ENCODE assay signal across 10 mouse cellular contexts in the genomic region with DNA sequence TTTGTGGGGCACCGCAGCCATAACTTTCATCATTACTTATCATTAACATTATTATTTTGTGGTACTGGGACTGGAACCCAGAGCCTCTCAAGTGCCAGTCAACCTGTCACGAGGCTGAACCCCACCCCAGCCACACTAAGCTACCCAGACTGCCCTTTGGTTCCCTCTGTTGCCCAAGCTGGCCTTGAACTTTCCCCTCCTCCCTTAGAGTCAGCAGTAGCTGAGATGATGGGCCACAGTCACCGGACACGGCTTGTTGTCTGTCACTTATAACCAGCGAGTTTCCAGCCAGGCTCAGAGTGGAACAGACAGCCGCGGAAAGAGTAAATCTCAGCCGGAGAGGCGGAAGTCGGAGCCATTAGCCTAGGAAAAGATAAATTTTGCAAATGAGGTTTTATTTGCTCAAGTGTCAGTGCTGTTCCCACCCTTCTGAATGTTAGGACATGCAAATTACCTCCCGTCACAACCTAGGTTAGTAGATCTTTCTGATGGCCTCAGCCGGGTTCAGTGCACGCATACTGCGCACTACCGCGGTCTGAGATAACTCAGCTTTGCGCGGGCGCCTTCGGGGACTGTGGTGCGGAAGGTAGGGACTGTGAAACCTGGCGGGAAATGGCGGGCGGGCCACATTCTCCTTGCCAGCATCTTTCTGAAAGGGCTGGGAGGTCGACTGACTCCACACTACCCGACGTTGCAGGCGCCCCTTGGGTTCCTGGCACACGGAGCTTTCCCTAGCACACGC.
DNase-seq lines count a peak whose midpoint lies in the region; ATAC-seq lines count a peak whose summit lies in the region.
"Had no signal": no experiment of that assay in that cellular context is flagged by ENCODE, and none has a peak within 500 bp of the region (broad histone marks: within the 10 kb centered on the region; RNA-seq: fewer than 3 reads in every experiment).

No protein-coding gene starts in this region.

- H3K9me3 ChIP-seq in hindbrain, embryonic 16.5 days (ENCODE audit: control insufficient read depth, low read length): no peaks in the 10 kb centered on the region
- H3K9me3 ChIP-seq in midbrain, embryonic 10.5 days (replicated peaks): peaks cover 14% of the 10 kb centered on the region

- peak overlapping the region; percentile 23 for H3K4me3 ChIP-seq in hindbrain, embryonic 16.5 days (ENCODE audit: low read length)
- peak overlapping the region; percentile 36 for H3K4me3 ChIP-seq in midbrain, embryonic 10.5 days
- H3K4me3 ChIP-seq: megakaryocyte, embryonic 14.5 days had no signal

- H3K4me2 ChIP-seq in hindbrain, embryonic 16.5 days (ENCODE audit: low read length): peak overlapping the region; percentile 43

- ATAC-seq in hindbrain, embryonic 16.5 days: no peak

- H3K36me3 ChIP-seq in hindbrain, embryonic 16.5 days (ENCODE audit: control insufficient read depth, insufficient read depth, low read length): no peaks in the 10 kb centered on the region
- H3K36me3 ChIP-seq in midbrain, embryonic 10.5 days: no peaks in the 10 kb centered on the region

- H3K9ac ChIP-seq in hindbrain, embryonic 16.5 days (ENCODE audit: low read depth, low read length): no peak overlapping the region; the same call in 1 of the 2 replicates

- 35% methylated on average over 30 of the region's 30 CpGs for WGBS in hindbrain, embryonic 16.5 days
- 40% methylated on average over 30 of the region's 30 CpGs for WGBS in midbrain, embryonic 10.5 days

- H3K27me3 ChIP-seq in hindbrain, embryonic 16.5 days (replicated peaks; ENCODE audit: control insufficient read depth, insufficient read depth, low read length): peaks cover 26% of the 10 kb centered on the region
- peaks cover 73% of the 10 kb centered on the region for H3K27me3 ChIP-seq in midbrain, embryonic 10.5 days (ENCODE audit: low read depth, poor library complexity, severe bottlenecking)

- H3K27ac ChIP-seq in hindbrain, embryonic 16.5 days (ENCODE audit: low read depth, low read length): no peak overlapping the region
- H3K27ac ChIP-seq in midbrain, embryonic 10.5 days (replicated peaks): no peak overlapping the region

- DNase-seq in embryo, embryonic 10 days (ENCODE audit: low spot score): peak; percentile 46
- no peak for DNase-seq in embryo, embryonic 9.5 days (ENCODE audit: extremely low spot score)
- peak; percentile 47 for DNase-seq in embryo, embryonic 11 days
- DNase-seq in midbrain, embryonic 10.5 days (ENCODE audit: low spot score): peak; percentile 31
- DNase-seq in adipocyte (ENCODE audit: low spot score): no peak
- DNase-seq in thymus, adult 18-20 months: no peak
- no peak for DNase-seq in left cerebral cortex, adult 18-20 months (ENCODE audit: low spot score in 2 of 2)
- DNase-seq: cerebellum, postnatal 10 days had no signal

- peaks cover 2% of the 10 kb centered on the region for H3K4me1 ChIP-seq in hindbrain, embryonic 16.5 days (ENCODE audit: control insufficient read depth, insufficient read depth, low read depth, low read length)
- peaks cover 29% of the 10 kb centered on the region for H3K4me1 ChIP-seq in midbrain, embryonic 10.5 days
- H3K4me1 ChIP-seq: megakaryocyte, embryonic 14.5 days had no signal

Comparison
In these comparisons a context has a peak if more than half of its experiments do, and no peak if none do; other contexts are left out.
1. DNase-seq: peak in embryo, embryonic 10 days (single experiment), embryo, embryonic 11 days (single experiment) and midbrain, embryonic 10.5 days (single experiment); none in embryo, embryonic 9.5 days (single experiment), adipocyte (single experiment), thymus, adult 18-20 months (0 of 2) and left cerebral cortex, adult 18-20 months (0 of 2).